Mouse (Mus musculus) CD8-positive naive resting alpha-beta T cell, adult 57 days (primary cell): Measurements from ENCODE around the gene 1700093K21Rik. TPM values are rescaled to one million over a fixed set of nuclear protein-coding genes. Genes with fewer than 3 reads are reported as not detected.

Experiments
- total RNA-seq: library from RNA; stranded (reverse); gene quantifications from one replicate; pipeline ENCODE4 v1.2.4, GENCODE M21; 2023

Gene 1700093K21Rik
- total RNA-seq, result not detected

GRCm38 (mm10) chr11:23520473-23521205 is at the start of gene 1700093K21Rik:
Gene 1700093K21Rik (minus strand): TSS chr11:23521155.

DNA sequence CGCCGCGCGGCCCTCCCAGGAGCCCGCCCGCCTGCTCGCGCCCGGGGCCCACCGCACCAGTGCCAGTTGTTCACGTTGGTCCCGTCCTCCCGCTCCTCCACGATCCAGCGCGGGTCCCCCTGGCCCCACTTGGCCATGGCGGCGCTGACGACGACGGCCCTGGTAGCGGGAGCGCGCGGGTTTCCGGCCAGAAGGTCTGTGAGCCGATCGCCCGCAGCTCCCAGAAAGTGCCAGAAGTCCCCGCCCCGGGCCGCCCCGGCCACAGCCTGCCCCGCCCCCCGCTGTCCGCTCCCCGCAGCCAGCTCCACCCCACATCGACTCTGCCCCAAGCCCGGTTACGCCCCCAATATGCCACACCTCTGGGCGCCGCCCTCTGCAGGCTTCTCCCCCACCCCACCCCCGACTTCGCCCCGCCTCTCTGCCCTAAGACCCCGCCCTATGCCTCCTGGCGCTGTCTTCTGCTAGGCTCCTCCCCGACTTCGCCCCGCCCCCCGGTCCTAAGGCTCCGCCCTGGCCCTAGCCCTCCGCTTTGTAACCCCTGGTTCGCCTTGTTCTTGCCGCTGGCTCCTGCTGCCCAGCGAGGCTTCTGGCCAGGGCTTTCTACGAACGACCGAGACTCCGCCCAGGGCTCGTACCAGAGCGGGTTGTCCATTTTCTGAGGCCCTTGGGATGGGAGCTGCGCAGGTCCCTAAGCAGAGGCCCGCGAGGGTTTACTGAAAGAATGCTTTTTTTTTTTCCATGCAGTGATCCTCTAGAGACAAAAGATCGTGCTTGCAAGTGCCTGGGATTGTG is 23.0 kb downstream of the 1700093K21Rik start, which contains the start of gene Ahsa2:
TSS of gene Ahsa2 (minus strand) at position 313 of the 792 bp plus-strand sequence.

Other genes with a start within 250 kb of the 1700093K21Rik start
- gene Usp34, start 214.3 kb downstream of the 1700093K21Rik start, total RNA-seq, result 84.2 TPM
- gene Ahsa2, start 23.1 kb downstream of the 1700093K21Rik start, total RNA-seq, result 45.4 TPM
- gene 0610010F05Rik, start 112.5 kb upstream of the 1700093K21Rik start, total RNA-seq, result 4.6 TPM
- gene Pus10, start 144.5 kb upstream of the 1700093K21Rik start, total RNA-seq, result 21.0 TPM
- 20.1 TPM for gene Pex13, start 144.8 kb upstream of the 1700093K21Rik start, total RNA-seq
- gene Rel, start 249.8 kb upstream of the 1700093K21Rik start, total RNA-seq, result 47.2 TPM